Mouse (Mus musculus) brain, embryonic 14.5 days (tissue): ENCODE measurements around the gene Hipk2.

ENCODE experiments used
- CTCF ChIP-seq: fragments of 200-500 bp; IDR thresholded peaks from 2 replicates; pipeline ENCODE4 v1.5.1; 2012; ENCODE audit warnings: inconsistent platforms, mild to moderate bottlenecking, moderate library complexity, borderline replicate concordance; ENCODE audit not compliant: insufficient read depth, insufficient read length; ENCODE audit errors: extremely low read depth
- POLR2A ChIP-seq: fragments of 200-500 bp; IDR thresholded peaks from 2 replicates; pipeline ENCODE4 v1.6.1; 2012; ENCODE audit warnings: mild to moderate bottlenecking, inconsistent platforms, borderline replicate concordance; ENCODE audit not compliant: poor library complexity, insufficient read depth, insufficient read length, severe bottlenecking; ENCODE audit errors: extremely low read depth

DNA sequence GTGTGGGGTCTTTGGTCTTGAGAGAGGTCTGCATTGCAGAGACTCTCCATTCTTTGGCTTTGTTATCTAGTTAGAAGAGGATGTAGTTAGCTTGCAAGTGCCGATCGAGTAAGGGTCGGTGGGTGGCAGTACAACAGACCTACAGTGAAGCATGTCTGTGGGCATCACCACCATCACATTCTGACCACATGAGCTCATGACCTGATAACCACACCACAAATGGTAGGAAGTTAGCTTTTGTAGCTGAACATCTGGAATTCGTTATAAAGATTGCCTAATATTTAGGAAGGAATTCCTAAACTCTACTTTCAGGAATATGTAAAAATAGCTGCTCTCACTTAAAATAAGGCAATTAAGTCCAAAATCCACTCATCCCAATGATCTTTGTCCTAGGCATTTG lies 127.9 kb downstream of the Hipk2 start:
- no peak for TF ChIP-seq CTCF
- TF ChIP-seq POLR2A, result no peak
